Mouse (Mus musculus) limb, embryonic 14.5 days (tissue): ENCODE results near the gene Gse1. TPM values are rescaled to one million over a fixed set of nuclear protein-coding genes. Genes with fewer than 3 reads are reported as not detected.

Experiments
- ATAC-seq: fragments of 200-750 bp; cut with Nextera tagmentation; 2 replicates; pipeline ENCODE4 v1.8.0; 2017; ENCODE audit warnings: low read depth, moderate number of reproducible peaks, moderate TSS enrichment; ENCODE audit not compliant: low FRiP score
- DNase-seq: peaks from one replicate; pipeline ENCODE4 v3.0.0-alpha.2; 2015; ENCODE audit warnings: low spot score
- H3K27ac ChIP-seq: fragments of 300-500 bp; sonication (generic); replicated peaks from 2 replicates; pipeline ENCODE4 v1.5.1; 2014; ENCODE audit warnings: low read depth, mild to moderate bottlenecking, low read length, moderate library complexity, mixed read lengths
- H3K27me3 ChIP-seq: fragments of 300-500 bp; sonication (generic); 2 replicates; pipeline ENCODE4 v1.6.1; 2014; ENCODE audit warnings: low read length, mixed read lengths; ENCODE audit not compliant: control insufficient read depth, insufficient read depth
- H3K36me3 ChIP-seq: fragments of 300-500 bp; sonication (generic); 2 replicates; pipeline ENCODE4 v1.6.1; 2014; ENCODE audit warnings: mild to moderate bottlenecking, low read length, moderate library complexity, mixed read lengths; ENCODE audit not compliant: control insufficient read depth, insufficient read depth
- H3K4me1 ChIP-seq: fragments of 300-500 bp; sonication (generic); 2 replicates; pipeline ENCODE4 v1.6.1; 2014; ENCODE audit warnings: antibody characterized with exemption, low read length, mixed read lengths; ENCODE audit not compliant: control insufficient read depth, insufficient read depth
- H3K4me2 ChIP-seq: fragments of 300-500 bp; sonication (generic); replicated peaks from 2 replicates; pipeline ENCODE4 v1.6.1; 2014; ENCODE audit warnings: low read depth, mild to moderate bottlenecking, low read length, moderate library complexity; ENCODE audit not compliant: severe bottlenecking
- H3K4me3 ChIP-seq: fragments of 300-500 bp; sonication (generic); replicated peaks from 2 replicates; pipeline ENCODE4 v1.5.1; 2014; ENCODE audit warnings: low read length
- H3K9ac ChIP-seq: fragments of 300-500 bp; sonication (generic); 2 replicates; pipeline ENCODE4 v1.6.1; 2014; ENCODE audit warnings: mild to moderate bottlenecking, low read depth, low read length, moderate library complexity; ENCODE audit not compliant: severe bottlenecking
- H3K9me3 ChIP-seq: fragments of 300-500 bp; sonication (generic); 2 replicates; pipeline ENCODE4 v1.6.1; 2016; ENCODE audit warnings: low read length; ENCODE audit not compliant: control insufficient read depth
- POLR2A ChIP-seq: fragments of 200-500 bp; IDR thresholded peaks from 2 replicates; pipeline ENCODE4 v1.8.0; 2012; ENCODE audit warnings: inconsistent platforms, mild to moderate bottlenecking, moderate library complexity, borderline replicate concordance; ENCODE audit not compliant: insufficient read depth, insufficient read length; ENCODE audit errors: extremely low read depth
- WGBS: fragments of 180-500 bp; shearing (Covaris S2); extraction: QIAGEN DNeasy Blood & Tissue Kit; methylation state at CpG from one replicate; pipeline ENCODE4 v1.1.7; 2014; 5-methylcytosine and 5-hydroxymethylcytosine counted together
- polyA plus RNA-seq, 2 experiments: library from polyadenylated mRNA; depleted of rRNA in 1 of 2; stranded (reverse) in 1 of 2; unstranded in 1 of 2; fragments of >200 nt; fragmentation: Nextera tagmentation in 1 of 2; extraction: Ambion mirVana in 1 of 2; gene quantifications; 2 replicates each; pipeline versions ENCODE4 v1.2.1 to v1.2.3; 2012 to 2014

Gene Gse1
- polyA plus RNA-seq, 2 experiments: 10.3 to 32.6 TPM

DNA sequence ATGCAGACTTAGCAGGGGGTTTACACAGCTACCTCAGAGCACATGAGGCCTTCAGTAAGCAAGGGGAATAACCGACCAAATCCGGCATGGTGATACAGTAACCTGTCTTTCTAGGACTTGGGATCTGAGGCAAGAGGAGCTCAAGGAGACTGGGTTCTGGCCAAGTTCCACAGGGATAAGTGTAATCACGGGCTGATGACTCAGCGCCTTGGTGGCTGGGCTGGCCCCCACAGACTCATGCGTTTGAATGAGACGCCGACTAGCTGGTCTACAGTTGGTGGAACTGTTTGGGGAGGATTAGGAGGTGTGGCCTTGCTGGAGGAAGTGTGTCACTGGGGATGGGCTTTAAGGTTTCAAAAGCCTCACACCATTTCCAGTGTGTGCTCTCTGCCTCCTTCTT lies 110.4 kb downstream of the Gse1 start:
- Histone ChIP-seq H3K36me3 (no peaks in the 10 kb centered on the region; the same call in 1 of the 2 replicates), H3K4me1 (peaks cover 32% of the 10 kb centered on the region), H3K9ac (no peak overlapping the region), H3K4me3 (no peak overlapping the region), H3K27me3 (no peaks in the 10 kb centered on the region), H3K9me3 (no peaks in the 10 kb centered on the region), H3K4me2 (no peak overlapping the region), H3K27ac (no peak overlapping the region)
- no peak for DNase-seq
- 95% methylated on average over 7 of the region's 7 CpGs for WGBS
- no peak for TF ChIP-seq POLR2A
- ATAC-seq: no peak

DNA sequence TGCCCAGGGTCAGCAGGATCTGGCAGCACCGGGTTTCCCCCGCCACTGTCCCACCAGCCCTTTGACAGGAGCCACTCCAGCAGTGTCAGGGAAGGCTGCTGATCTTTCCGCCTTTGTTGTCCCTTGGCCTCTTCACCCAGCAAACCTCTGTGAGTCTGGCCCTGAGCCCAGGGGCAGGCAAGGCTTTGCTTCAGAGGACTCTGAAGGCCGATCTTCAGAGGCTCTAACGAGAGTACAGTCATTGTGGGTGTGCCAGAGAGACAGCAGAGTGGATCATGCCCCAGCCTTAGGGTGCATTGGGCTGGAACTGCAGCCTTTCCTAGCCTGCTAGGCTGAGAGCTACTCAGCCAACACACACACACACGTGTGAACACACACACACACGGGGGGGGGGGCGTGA lies 111.5 kb downstream of the Gse1 start:
- ATAC-seq (no peak), DNase-seq (no peak)
- no peak overlapping the region for H3K27ac ChIP-seq
- H3K4me2 ChIP-seq: no peak overlapping the region
- H3K27me3 ChIP-seq: no peaks in the 10 kb centered on the region
- WGBS: 59% methylated on average over 7 of the region's 8 CpGs
- H3K36me3 ChIP-seq: no peaks in the 10 kb centered on the region; the same call in 1 of the 2 replicates
- H3K9ac ChIP-seq: no peak overlapping the region
- H3K4me3 ChIP-seq: no peak overlapping the region
- peaks cover 32% of the 10 kb centered on the region for H3K4me1 ChIP-seq
- no peak for TF ChIP-seq POLR2A
- H3K9me3 ChIP-seq: no peaks in the 10 kb centered on the region

DNA sequence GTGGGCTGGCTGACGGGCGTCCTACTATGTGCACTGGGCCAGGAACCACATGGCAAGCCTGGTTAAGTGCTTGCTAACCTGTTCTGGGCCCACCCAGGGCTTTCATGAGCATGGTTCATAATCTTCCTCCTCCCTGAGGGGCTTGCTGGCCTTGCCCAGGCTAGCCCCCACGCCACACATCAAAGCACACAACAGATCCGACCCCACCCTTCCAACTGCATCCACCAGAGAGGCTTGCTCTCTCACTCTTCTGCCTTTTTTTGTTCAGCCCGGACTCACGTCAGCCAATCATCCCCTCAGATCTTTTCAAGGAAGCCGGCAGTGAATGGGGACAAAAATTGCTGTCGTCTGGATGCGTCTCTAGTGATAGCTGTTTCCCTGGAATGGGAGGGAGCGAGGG lies 112.9 kb downstream of the Gse1 start:
- no peak for TF ChIP-seq POLR2A
- WGBS: 81% methylated on average over 10 of the region's 10 CpGs
- H3K4me2 ChIP-seq: no peak overlapping the region
- no peak for ATAC-seq
- no peaks in the 10 kb centered on the region for H3K27me3 ChIP-seq
- H3K4me3 ChIP-seq: no peak overlapping the region
- H3K9me3 ChIP-seq: no peaks in the 10 kb centered on the region
- H3K27ac ChIP-seq: no peak overlapping the region
- DNase-seq: no peak
- peaks cover 18% of the 10 kb centered on the region for H3K4me1 ChIP-seq
- no peak overlapping the region for H3K9ac ChIP-seq
- H3K36me3 ChIP-seq: no peaks in the 10 kb centered on the region; the same call in 1 of the 2 replicates

DNA sequence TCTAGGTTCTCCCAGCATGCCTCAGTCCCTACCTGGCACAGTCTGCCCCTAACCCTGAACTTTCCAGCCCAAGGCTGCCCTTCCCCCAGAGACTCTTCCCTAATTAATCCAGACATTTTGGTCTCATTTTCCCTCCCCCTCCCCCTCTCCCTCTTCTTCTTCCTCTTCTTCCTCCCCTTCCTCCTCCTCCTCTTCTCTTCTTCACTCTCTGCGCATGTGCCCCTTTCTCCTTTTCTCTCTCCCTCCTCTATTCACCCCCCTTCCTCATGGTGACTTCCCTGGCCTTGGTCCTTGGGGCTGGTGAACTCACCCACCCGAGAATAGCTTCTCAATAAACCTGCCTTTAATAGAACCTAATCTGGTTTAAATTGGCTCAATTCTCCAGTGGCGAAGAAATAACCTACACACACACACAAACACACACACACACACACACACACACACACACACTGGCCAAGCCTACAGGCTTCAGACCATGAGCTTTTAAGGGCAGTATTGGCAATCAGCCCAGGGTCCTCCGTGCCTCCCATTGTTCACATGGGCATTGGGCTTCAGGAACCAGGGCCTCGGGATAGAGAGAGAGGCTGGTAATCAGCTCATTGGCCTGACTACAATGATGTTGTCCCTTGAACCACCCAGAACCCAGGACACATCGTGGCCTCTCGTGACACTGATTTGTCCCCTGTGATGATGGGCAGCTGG lies 114.7 kb downstream of the Gse1 start:
- Histone ChIP-seq H3K36me3 (no peaks in the 10 kb centered on the region; the same call in 1 of the 2 replicates), H3K9me3 (no peaks in the 10 kb centered on the region), H3K4me2 (no peak overlapping the region), H3K27ac (no peak overlapping the region), H3K9ac (no peak overlapping the region), H3K4me1 (peaks cover 24% of the 10 kb centered on the region), H3K27me3 (no peaks in the 10 kb centered on the region), H3K4me3 (no peak overlapping the region)
- ATAC-seq (no peak), DNase-seq (peak; percentile 42)
- WGBS: 56% methylated on average over 7 of the region's 7 CpGs
- no peak for TF ChIP-seq POLR2A

DNA sequence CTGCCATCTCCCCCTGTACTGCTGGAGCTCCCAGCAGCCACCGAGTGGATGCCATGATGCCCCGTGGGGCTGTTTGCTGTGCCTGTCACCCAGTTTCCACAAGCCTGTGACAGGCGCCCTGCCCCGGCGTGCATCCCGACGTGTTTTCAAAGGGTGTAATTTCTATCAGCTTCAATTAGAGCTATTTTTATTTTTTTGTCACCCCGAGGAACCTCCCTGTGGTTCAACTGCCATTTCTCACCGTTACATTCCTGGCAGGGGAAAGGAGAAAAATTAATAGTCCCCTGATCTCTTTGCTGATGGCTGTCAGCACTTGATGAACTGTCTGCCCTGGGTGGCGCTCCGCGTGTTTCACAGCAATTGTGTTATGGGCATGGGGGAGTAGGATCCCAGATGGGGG lies 115.3 kb downstream of the Gse1 start:
- no peak for TF ChIP-seq POLR2A
- Histone ChIP-seq H3K4me2 (no peak overlapping the region), H3K4me1 (peaks cover 26% of the 10 kb centered on the region), H3K9ac (no peak overlapping the region), H3K9me3 (no peaks in the 10 kb centered on the region), H3K4me3 (no peak overlapping the region), H3K27ac (no peak overlapping the region), H3K36me3 (no peaks in the 10 kb centered on the region), H3K27me3 (no peaks in the 10 kb centered on the region)
- ATAC-seq (no peak), DNase-seq (no peak)
- WGBS: 77% methylated on average over 11 of the region's 12 CpGs

DNA sequence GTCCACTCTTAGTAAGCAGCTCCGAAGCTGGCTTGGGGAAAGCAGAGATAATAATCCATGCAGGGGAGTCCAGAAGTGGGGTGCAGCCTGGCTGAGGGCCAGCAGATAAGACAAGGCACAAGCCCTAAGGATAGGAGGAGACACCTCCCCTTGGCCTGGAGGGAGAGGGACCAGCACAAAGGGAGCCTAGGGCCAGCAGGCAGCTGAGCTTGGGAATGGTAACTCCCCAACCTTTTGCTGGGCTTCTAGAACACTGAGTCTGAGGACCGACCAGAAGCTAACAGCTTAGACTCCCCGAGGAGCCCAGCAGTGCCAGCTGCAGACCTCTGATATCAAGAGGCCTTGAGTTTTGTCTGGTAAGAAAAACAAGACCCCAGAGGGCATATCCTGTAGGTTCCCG lies 115.9 kb downstream of the Gse1 start:
- Histone ChIP-seq H3K27me3 (no peaks in the 10 kb centered on the region), H3K9me3 (no peaks in the 10 kb centered on the region), H3K9ac (no peak overlapping the region), H3K4me2 (no peak overlapping the region), H3K4me3 (no peak overlapping the region), H3K4me1 (peaks cover 26% of the 10 kb centered on the region), H3K36me3 (no peaks in the 10 kb centered on the region), H3K27ac (no peak overlapping the region)
- 25% methylated on average over 4 of the region's 4 CpGs for WGBS
- ATAC-seq: no peak
- TF ChIP-seq POLR2A: no peak
- no peak for DNase-seq
